8 mouse cellular contexts compared by ENCODE assay signal in genomic region chr5:144875892-144876291, GRCm38 (mm10).
A peak's percentile ranks its signal among the peaks of the same experiment; 100 is the strongest.
DNase-seq lines count a peak whose midpoint lies in the region; ATAC-seq and TF ChIP-seq lines count a peak whose summit lies in the region.

No protein-coding gene starts in this region.

- peak; percentile 58 for ATAC-seq in liver, postnatal 0 days
- peak; percentile 42; the same call in 1 of the 2 replicates for ATAC-seq in neural tube, embryonic 14.5 days (ENCODE audit: low read depth)

- no peak overlapping the region for H3K4me2 ChIP-seq in liver, postnatal 0 days (ENCODE audit: low read depth, low read length)
- no peak overlapping the region for H3K4me2 ChIP-seq in neural tube, embryonic 14.5 days (ENCODE audit: low read depth, low read length)

- H3ac ChIP-seq in C2C12 (ENCODE audit: control insufficient read depth, insufficient read length, low read depth): no peak overlapping the region

- no peaks in the 10 kb centered on the region for H3K27me3 ChIP-seq in C2C12 (ENCODE audit: control insufficient read depth, insufficient read depth, insufficient read length)
- H3K27me3 ChIP-seq in liver, postnatal 0 days (ENCODE audit: insufficient read depth, low read length): no peaks in the 10 kb centered on the region
- H3K27me3 ChIP-seq in neural tube, embryonic 14.5 days (ENCODE audit: control insufficient read depth, insufficient read depth, low read length): no peaks in the 10 kb centered on the region

- no peak overlapping the region for H3K9ac ChIP-seq in liver, postnatal 0 days (replicated peaks)
- no peak overlapping the region for H3K9ac ChIP-seq in neural tube, embryonic 14.5 days (replicated peaks; ENCODE audit: low read depth, low read length)

- no peaks in the 10 kb centered on the region for H3K9me3 ChIP-seq in liver, postnatal 0 days (ENCODE audit: low read length)
- H3K9me3 ChIP-seq in neural tube, embryonic 14.5 days (ENCODE audit: control insufficient read depth, low read length): no peaks in the 10 kb centered on the region

- intact Hi-C loops in gastrocnemius, postnatal 14 days (cut with DNase I; ENCODE audit: low total_unique reads): no loop called here

- H3K4me1 ChIP-seq in liver, postnatal 0 days (ENCODE audit: insufficient read depth): peaks cover 3% of the 10 kb centered on the region; the same call in 1 of the 2 replicates
- no peaks in the 10 kb centered on the region for H3K4me1 ChIP-seq in neural tube, embryonic 14.5 days (ENCODE audit: control insufficient read depth, insufficient read depth, low read length)

- no peaks in the 10 kb centered on the region for H3K79me2 ChIP-seq in C2C12 (ENCODE audit: control insufficient read depth, insufficient read depth)

- no peak for TF ChIP-seq EP300 in liver, postnatal 0 days (IDR thresholded peaks at IDR 0.05; ENCODE audit: low read depth)

- H3K79me3 ChIP-seq in C2C12 (ENCODE audit: low read depth): no peaks in the 10 kb centered on the region

- no peak overlapping the region for H3K4me3 ChIP-seq in C2C12 (ENCODE audit: insufficient read depth, poor library complexity, severe bottlenecking)
- no peak overlapping the region for H3K4me3 ChIP-seq in liver, postnatal 0 days (ENCODE audit: low read depth, low read length)
- no peak overlapping the region for H3K4me3 ChIP-seq in neural tube, embryonic 14.5 days (ENCODE audit: low read depth, low read length)

- WGBS in liver, postnatal 0 days (ENCODE audit: insufficient replicate concordance): 6% methylated on average over 13 of the region's 13 CpGs
- WGBS in neural tube, embryonic 14.5 days: 15% methylated on average over 13 of the region's 13 CpGs

- peak; percentile 78 for DNase-seq in R1 (ENCODE audit: low read depth, low spot score)
- peak; percentile 81 to 84 for DNase-seq in cerebellum, postnatal 36 days
- DNase-seq in gastrocnemius, postnatal 14 days: peak; percentile 65
- peak; percentile 77 for DNase-seq in kidney, postnatal 14 days
- peak; percentile 73 for DNase-seq in liver, postnatal 0 days
- peak; percentile 89 for DNase-seq in testis, postnatal 10 days (ENCODE audit: low spot score)

- peak; percentile 92 for TF ChIP-seq CTCF in C2C12 (IDR thresholded peaks at IDR 0.05; ENCODE audit: control insufficient read depth, insufficient read depth, insufficient read length)
- peak; percentile 97 for TF ChIP-seq CTCF in liver, postnatal 0 days (IDR thresholded peaks at IDR 0.05; ENCODE audit: low read depth)

- H3K27ac ChIP-seq in liver, postnatal 0 days (ENCODE audit: low read depth): no peak overlapping the region
- no peak overlapping the region for H3K27ac ChIP-seq in neural tube, embryonic 14.5 days (ENCODE audit: low read depth, low read length)

- H3K36me3 ChIP-seq in C2C12 (ENCODE audit: control insufficient read depth, insufficient read depth): peaks cover 15% of the 10 kb centered on the region
- H3K36me3 ChIP-seq in liver, postnatal 0 days (replicated peaks; ENCODE audit: insufficient read depth, low read length): peaks cover 12% of the 10 kb centered on the region; the same call in 1 of the 2 replicates
- peaks cover 29% of the 10 kb centered on the region for H3K36me3 ChIP-seq in neural tube, embryonic 14.5 days (ENCODE audit: control insufficient read depth, insufficient read depth, low read length)

TF ChIP-seq in C2C12, 6 proteins besides CTCF, POLR2A, EP300 and RAD21:
- TF ChIP-seq CEBPB (IDR thresholded peaks at IDR 0.05; ENCODE audit: low read depth) (no peak), MYOG (IDR thresholded peaks at IDR 0.05; ENCODE audit: control insufficient read depth, extremely low read depth, insufficient read length) (no peak), FOSL1 (IDR thresholded peaks at IDR 0.05; ENCODE audit: insufficient read depth, low read length, poor library complexity, severe bottlenecking) (no peak), MAX (IDR thresholded peaks at IDR 0.05) (no peak), MYOD1 (IDR thresholded peaks at IDR 0.05; ENCODE audit: control insufficient read depth, insufficient read length, low read depth) (no peak), USF1 (IDR thresholded peaks at IDR 0.05; ENCODE audit: low read depth) (no peak)
